Mouse (Mus musculus) hindbrain, embryonic 12.5 days (tissue): Measurements from ENCODE around the gene Recql. TPM values are rescaled to one million over a fixed set of nuclear protein-coding genes. Genes with fewer than 3 reads are reported as not detected.

ENCODE experiments used
- ATAC-seq: fragments of 200-750 bp; cut with Nextera tagmentation; 2 replicates; pipeline ENCODE4 v1.8.0; 2017; ENCODE audit warnings: moderate TSS enrichment; ENCODE audit not compliant: low FRiP score
- H3K27ac ChIP-seq: fragments of 300-500 bp; sonication (generic); 2 replicates; pipeline ENCODE4 v1.5.1; 2016; ENCODE audit warnings: mild to moderate bottlenecking
- H3K27me3 ChIP-seq: fragments of 300-500 bp; sonication (generic); 2 replicates; pipeline ENCODE4 v1.6.1; 2016; ENCODE audit warnings: mild to moderate bottlenecking
- H3K36me3 ChIP-seq: fragments of 300-500 bp; sonication (generic); 2 replicates; pipeline ENCODE4 v1.6.1; 2016; ENCODE audit warnings: mild to moderate bottlenecking
- H3K4me1 ChIP-seq: fragments of 300-500 bp; sonication (generic); 2 replicates; pipeline ENCODE4 v1.6.1; 2016
- H3K4me2 ChIP-seq: fragments of 300-500 bp; sonication (generic); replicated peaks from 2 replicates; pipeline ENCODE4 v1.6.1; 2016; ENCODE audit warnings: mild to moderate bottlenecking
- H3K4me3 ChIP-seq: fragments of 300-500 bp; sonication (generic); 2 replicates; pipeline ENCODE4 v1.5.1; 2016; ENCODE audit warnings: mild to moderate bottlenecking
- H3K9ac ChIP-seq: fragments of 300-500 bp; sonication (generic); 2 replicates; pipeline ENCODE4 v1.6.1; 2016; ENCODE audit warnings: mild to moderate bottlenecking, moderate library complexity
- H3K9me3 ChIP-seq: fragments of 300-500 bp; sonication (generic); replicated peaks from 2 replicates; pipeline ENCODE4 v1.6.1; 2016; ENCODE audit warnings: mild to moderate bottlenecking
- WGBS: fragments of 180-500 bp; shearing (Covaris S2); methylation state at CpG from one replicate; pipeline ENCODE4 v1.1.7; 2016; 5-methylcytosine and 5-hydroxymethylcytosine counted together
- polyA plus RNA-seq: library from polyadenylated mRNA; unstranded; fragments of >200 nt; fragmentation: Nextera tagmentation; extraction: Ambion mirVana; gene quantifications from 2 replicates; pipeline ENCODE4 v1.2.1, GENCODE M21; 2016

Recql gene
- polyA plus RNA-seq, result 32.3 and 40.7 TPM in 2 replicates

DNA sequence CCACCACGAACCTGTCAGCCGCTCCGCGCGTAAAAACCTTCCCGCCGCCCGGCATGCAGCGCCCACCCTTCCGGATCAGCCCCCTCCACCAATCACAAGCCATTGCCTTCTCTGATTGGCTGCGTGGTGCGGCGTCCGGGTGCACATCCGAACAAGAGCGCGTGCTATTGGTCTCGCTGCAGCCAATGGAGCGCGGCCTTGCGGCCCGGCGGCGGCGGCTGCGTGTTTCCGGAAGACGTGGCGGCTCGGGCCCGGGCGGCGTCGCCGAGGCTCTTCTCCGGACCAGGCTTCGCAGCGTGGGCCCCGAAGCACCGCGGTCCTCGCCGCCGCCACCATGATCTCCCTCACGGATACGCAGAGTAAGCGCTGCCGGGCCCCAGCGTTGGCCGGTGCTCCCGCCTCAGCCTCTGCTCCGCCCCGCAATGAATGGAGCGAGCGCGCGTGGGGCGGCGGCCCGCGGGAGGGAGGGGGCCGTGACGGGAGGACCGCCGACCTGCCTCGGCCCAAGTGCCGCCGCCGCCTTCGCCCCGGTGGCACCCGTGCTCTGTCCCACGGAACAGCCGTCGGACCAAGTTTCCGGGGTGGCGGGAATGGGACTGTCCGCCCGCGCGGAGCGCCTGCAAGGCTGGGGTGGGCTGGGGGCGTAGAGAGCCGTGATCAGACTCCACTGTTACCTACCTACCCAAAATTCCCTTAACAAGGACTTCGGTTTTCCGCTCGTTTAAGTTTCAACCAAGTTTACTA, at the start of gene Recql, which contains the start of gene Golt1b:
Recql (minus strand) TSS at position 77 of the 744 bp plus-strand sequence.
Golt1b (plus strand) TSS at position 211 of the 744 bp plus-strand sequence.
- ATAC-seq, result peak; percentile 100
- WGBS, result under 1% methylated on average over 70 of the region's 87 CpGs

DNA sequence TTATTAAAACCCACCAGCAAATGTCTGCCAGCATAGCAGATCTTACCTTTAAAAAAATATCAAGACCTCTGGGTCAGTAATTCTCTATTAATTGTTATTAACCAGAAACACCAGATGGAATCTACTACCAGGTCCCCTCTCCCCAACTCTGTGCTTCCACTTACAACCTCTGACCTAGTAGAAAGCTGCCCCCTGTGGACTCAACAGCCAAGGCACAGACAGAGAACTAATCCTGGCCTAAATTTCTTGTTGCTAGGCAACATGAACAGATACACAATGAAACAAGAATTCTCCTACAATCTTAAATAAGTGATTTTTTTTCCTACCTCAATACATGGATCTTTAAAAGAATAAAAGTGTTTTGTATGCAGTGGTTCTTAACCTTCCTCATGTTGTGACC, 42.2 kb upstream of the Recql start:
- no peak overlapping the region for H3K4me3 ChIP-seq
- H3K4me2 ChIP-seq, result no peak overlapping the region
- ATAC-seq, result no peak
- no peaks in the 10 kb centered on the region for H3K9me3 ChIP-seq
- H3K36me3 ChIP-seq, result no peaks in the 10 kb centered on the region
- H3K27ac ChIP-seq, result no peak overlapping the region
- H3K27me3 ChIP-seq, result no peaks in the 10 kb centered on the region
- H3K9ac ChIP-seq, result no peak overlapping the region
- H3K4me1 ChIP-seq, result no peaks in the 10 kb centered on the region

More for the DNA sequence above, at the start of gene Recql, which contains the start of gene Golt1b:
- Histone ChIP-seq H3K9me3 (no peaks in the 10 kb centered on the region), H3K27ac (no peak within 1 kb of the TSS; the same call in 1 of the 2 replicates), H3K36me3 (no peaks in the 10 kb centered on the region), H3K4me3 (peak within 1 kb of the TSS; percentile 98), H3K9ac (peak within 1 kb of the TSS; percentile 86), H3K4me2 (peak within 1 kb of the TSS; percentile 71), H3K4me1 (peaks cover 14% of the 10 kb centered on the region), H3K27me3 (no peaks in the 10 kb centered on the region)

DNA sequence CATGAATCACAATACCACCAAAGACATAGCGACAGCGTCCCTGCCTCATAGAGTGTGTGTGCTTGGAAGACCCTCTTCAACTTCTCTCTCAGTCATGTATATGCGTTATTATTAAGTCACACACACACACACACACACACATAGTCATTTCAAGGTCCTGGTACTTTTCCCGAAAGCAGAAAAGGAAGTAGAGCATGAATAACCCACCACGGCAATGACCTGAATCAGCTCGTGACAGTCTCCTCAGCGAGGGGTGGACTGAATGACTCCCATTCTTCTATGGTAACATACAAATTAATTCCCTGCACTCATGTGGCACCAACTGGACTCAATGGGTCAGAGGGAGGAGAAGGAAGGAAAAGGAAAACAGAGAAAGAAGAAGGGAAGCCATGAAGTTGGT, 38.1 kb upstream of the Recql start:
- WGBS, result 72% methylated on average over 7 of the region's 7 CpGs
- no peak for ATAC-seq

DNA sequence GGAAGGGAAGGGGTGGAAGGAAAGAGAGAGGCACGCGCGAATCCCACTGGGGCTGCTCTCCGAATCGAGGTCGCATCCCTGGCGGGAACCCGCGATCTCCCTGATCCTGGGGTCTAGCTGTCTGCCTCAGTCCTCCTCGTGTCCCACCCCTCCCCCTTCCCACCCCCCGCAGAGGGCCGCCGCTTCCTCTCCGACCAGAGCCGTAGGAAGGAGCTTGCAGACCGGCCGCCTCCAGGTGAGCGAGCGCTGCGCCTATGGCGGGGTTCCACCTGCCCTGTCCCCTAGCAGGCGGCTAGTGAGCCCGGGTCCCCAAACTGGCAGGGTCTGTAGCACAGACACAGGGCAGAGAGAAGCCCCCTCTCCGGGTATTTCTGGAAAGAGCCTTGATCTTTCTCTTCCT, 27.7 kb upstream of the Recql start:
- WGBS, result 2% methylated on average over 23 of the region's 24 CpGs
- Histone ChIP-seq H3K27ac (no peak overlapping the region), H3K9me3 (no peaks in the 10 kb centered on the region), H3K27me3 (peaks cover 41% of the 10 kb centered on the region), H3K4me3 (peak overlapping the region; percentile 30), H3K4me1 (peaks cover 11% of the 10 kb centered on the region; the same call in 1 of the 2 replicates), H3K4me2 (peak overlapping the region; percentile 58), H3K36me3 (no peaks in the 10 kb centered on the region; the same call in 1 of the 2 replicates), H3K9ac (peak overlapping the region; percentile 47)
- ATAC-seq, result peak; percentile 50

More for the DNA sequence above, 38.1 kb upstream of the Recql start:
- no peaks in the 10 kb centered on the region for H3K27me3 ChIP-seq
- H3K4me1 ChIP-seq, result no peaks in the 10 kb centered on the region
- H3K36me3 ChIP-seq, result no peaks in the 10 kb centered on the region
- H3K4me2 ChIP-seq, result no peak overlapping the region
- H3K9me3 ChIP-seq, result no peaks in the 10 kb centered on the region
- no peak overlapping the region for H3K9ac ChIP-seq
- H3K4me3 ChIP-seq, result no peak overlapping the region
- no peak overlapping the region for H3K27ac ChIP-seq

DNA sequence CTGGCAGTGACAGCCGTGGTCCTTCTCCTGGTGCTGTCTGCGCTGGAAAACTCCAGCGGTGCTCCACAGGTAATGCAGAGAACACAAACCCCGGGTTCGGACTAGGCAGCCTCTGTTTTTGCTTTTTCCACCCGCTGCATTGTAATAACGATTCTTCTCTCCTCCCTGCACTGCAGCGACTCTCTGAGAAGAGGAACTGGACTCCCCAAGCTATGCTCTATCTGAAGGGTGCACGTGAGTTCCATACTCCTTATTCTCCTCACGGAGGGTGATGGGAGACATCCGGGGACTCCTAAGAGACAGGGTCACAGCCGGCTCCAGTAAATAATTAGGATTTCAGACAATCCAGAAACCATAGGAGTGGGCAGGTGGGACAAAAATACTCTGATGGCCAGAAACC, 27.0 kb upstream of the Recql start:
- WGBS, result 9% methylated on average over 12 of the region's 12 CpGs
- no peak overlapping the region for H3K4me3 ChIP-seq
- no peaks in the 10 kb centered on the region; the same call in 1 of the 2 replicates for H3K36me3 ChIP-seq
- no peak for ATAC-seq
- H3K27ac ChIP-seq, result no peak overlapping the region
- H3K9me3 ChIP-seq, result no peaks in the 10 kb centered on the region
- no peak overlapping the region for H3K9ac ChIP-seq
- peak overlapping the region; percentile 58 for H3K4me2 ChIP-seq
- peaks cover 11% of the 10 kb centered on the region; the same call in 1 of the 2 replicates for H3K4me1 ChIP-seq
- H3K27me3 ChIP-seq, result peaks cover 41% of the 10 kb centered on the region

DNA sequence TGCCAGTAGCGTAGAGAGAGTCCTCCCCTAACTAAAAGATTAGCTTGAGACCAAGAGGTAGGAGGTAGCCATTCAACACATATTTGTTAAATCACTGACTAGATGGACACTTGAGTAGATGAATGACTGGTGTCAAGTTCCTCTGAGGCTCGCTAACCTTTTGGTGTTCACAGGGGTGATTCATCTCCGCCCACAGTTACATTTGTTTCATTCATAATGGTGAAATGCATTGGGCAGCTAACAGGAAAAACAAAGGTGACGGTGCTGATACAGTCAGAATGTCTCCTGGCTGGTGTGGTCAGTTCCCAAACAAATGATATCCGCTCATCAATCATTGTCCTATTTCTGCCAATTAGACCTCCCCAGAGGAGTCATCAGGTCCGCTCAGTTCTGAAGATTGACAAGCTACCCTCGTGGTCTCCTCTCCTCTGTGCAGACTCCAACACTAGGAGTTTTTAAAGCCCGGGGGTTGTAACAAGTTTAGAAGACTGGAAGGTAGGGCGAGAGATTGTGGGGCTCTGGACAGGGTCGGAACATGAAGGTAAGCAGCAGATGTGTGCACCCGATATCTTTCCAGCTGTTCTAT, 26.1 kb upstream of the Recql start, which contains the start of gene Spx:
Spx (plus strand) TSS at position 536 of the 586 bp plus-strand sequence.
- WGBS, result 62% methylated on average over 11 of the region's 11 CpGs
- peak within 1 kb of the TSS; percentile 58 for H3K4me2 ChIP-seq
- ATAC-seq, result no peak
- H3K9ac ChIP-seq, result no peak within 1 kb of the TSS
- H3K27ac ChIP-seq, result no peak within 1 kb of the TSS
- no peaks in the 10 kb centered on the region for H3K9me3 ChIP-seq
- H3K4me3 ChIP-seq, result no peak within 1 kb of the TSS
- peaks cover 41% of the 10 kb centered on the region for H3K27me3 ChIP-seq
- H3K4me1 ChIP-seq, result peaks cover 11% of the 10 kb centered on the region; the same call in 1 of the 2 replicates
- no peaks in the 10 kb centered on the region for H3K36me3 ChIP-seq

DNA sequence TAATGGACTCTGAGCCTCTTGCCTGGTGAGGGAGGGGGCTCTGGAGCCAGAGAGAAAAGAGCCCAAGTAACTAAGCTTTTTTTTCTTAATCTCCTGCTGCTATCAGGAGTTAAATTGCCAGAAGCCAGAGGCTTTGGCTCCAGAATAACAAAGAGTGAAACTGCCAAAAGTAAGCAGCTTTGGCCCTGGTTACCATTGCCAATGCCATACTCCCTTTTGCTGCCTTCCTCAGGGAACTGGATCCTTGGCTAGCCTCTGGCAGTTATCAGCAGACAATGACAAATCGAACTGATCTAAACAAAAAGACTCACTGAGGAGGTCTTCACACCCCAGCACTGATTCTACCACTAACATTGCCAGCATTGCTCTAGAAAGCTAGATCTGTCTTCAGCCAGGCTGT, 24.3 kb upstream of the Recql start:
- 38% methylated on average over 1 of the region's 1 CpGs for WGBS
- no peaks in the 10 kb centered on the region for H3K9me3 ChIP-seq
- no peaks in the 10 kb centered on the region for H3K36me3 ChIP-seq
- peaks cover 11% of the 10 kb centered on the region; the same call in 1 of the 2 replicates for H3K4me1 ChIP-seq
- no peak overlapping the region for H3K9ac ChIP-seq
- no peak overlapping the region for H3K27ac ChIP-seq
- peaks cover 38% of the 10 kb centered on the region for H3K27me3 ChIP-seq
- H3K4me2 ChIP-seq, result no peak overlapping the region
- ATAC-seq, result no peak
- H3K4me3 ChIP-seq, result no peak overlapping the region

DNA sequence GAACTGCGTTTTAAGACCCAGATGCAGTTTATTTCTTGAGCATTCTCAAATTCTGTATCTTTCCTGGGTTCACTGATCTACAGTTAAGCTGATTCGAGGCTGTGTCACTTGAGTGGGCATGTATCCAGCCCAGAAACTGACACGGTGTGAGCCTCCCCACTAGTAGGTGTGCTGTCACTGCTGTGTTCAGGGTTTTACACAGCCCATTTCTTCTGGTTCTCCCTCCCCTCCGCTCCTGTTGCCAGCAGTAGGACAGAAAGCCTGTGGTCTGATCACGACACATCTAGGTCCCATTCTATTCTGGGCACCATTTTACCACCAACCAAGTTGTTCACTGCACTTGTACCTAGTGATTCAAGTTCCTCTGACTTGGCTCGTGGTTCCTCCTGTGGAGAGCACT, 8.9 kb upstream of the Recql start:
- Histone ChIP-seq H3K9me3 (no peaks in the 10 kb centered on the region), H3K4me3 (no peak overlapping the region)

DNA sequence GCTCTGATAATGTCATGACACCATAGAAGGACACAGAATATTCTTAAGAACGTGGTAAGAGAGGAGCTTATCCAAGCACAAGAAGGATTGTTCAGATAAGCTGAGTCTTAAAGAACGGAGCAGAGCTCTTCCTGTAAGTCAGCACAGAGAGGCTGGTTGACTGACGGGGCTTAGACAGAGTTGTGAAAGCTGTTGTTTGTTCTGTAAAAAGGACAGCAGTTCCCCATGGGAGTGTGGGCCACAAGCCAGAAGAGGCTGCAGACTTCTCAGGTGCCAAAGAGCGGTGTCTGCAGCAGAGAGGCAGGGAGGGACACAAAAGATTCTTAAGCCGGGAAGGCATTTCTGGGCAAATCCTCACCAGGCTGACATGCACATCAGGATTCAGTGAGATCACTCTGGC, 7.8 kb upstream of the Recql start:
- Histone ChIP-seq H3K27ac (no peak overlapping the region), H3K4me3 (no peak overlapping the region), H3K9ac (no peak overlapping the region), H3K36me3 (peaks cover 28% of the 10 kb centered on the region), H3K4me2 (no peak overlapping the region), H3K4me1 (no peaks in the 10 kb centered on the region), H3K9me3 (no peaks in the 10 kb centered on the region), H3K27me3 (no peaks in the 10 kb centered on the region)
- 89% methylated on average over 5 of the region's 5 CpGs for WGBS
- ATAC-seq, result no peak

More for the DNA sequence above, 8.9 kb upstream of the Recql start:
- H3K27me3 ChIP-seq, result no peaks in the 10 kb centered on the region
- no peak overlapping the region for H3K9ac ChIP-seq
- no peak overlapping the region for H3K27ac ChIP-seq
- peaks cover 37% of the 10 kb centered on the region for H3K36me3 ChIP-seq
- 97% methylated on average over 6 of the region's 6 CpGs for WGBS
- H3K4me1 ChIP-seq, result no peaks in the 10 kb centered on the region
- no peak overlapping the region for H3K4me2 ChIP-seq
- ATAC-seq, result no peak

DNA sequence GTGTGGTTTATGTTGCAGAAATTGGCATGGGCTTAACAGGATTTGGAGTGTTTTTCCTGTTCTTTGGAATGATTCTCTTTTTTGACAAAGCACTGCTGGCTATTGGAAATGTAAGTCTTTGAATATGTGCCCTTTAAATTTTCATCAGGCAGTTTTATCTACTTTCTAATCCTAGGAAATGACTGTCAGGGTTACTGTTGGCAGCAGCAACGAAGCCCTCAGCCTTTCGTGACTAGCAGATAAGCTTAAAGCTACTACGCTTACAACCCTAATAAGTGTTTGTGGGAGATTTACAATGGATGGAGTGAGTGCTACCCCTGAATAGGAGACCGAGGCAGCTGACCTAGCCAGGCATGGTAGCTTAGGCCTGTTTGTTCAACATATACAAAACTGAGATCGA, 5.4 kb upstream of the Recql start:
- 96% methylated on average over 5 of the region's 5 CpGs for WGBS
- Histone ChIP-seq H3K9me3 (no peaks in the 10 kb centered on the region), H3K4me3 (no peak overlapping the region), H3K4me2 (no peak overlapping the region), H3K4me1 (peaks cover 8% of the 10 kb centered on the region), H3K27me3 (no peaks in the 10 kb centered on the region), H3K27ac (no peak overlapping the region), H3K9ac (no peak overlapping the region), H3K36me3 (peaks cover 28% of the 10 kb centered on the region)
- no peak for ATAC-seq

DNA sequence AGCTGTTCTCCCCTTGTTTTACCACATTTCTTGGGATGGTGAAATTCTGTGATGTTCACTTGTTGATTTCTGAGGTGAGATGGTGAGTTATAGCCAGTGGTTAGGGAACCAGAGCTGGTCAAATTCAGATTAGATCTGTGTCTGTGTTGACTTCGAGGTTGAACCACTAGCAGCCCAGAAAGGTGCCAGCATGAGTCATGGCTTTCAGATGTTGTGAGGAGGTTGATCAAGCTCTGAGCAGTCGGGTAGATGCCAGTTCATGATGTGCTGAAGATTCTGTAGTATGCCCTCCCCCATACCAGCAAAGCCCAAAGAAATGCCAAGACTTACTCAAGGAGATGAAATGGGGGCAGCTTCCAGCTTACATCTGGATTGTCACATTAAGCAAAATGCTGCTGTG, 2.2 kb upstream of the Recql start:
- H3K27me3 ChIP-seq, result no peaks in the 10 kb centered on the region
- WGBS, result 82% methylated on average over 2 of the region's 2 CpGs
- H3K9ac ChIP-seq, result no peak overlapping the region
- no peaks in the 10 kb centered on the region for H3K9me3 ChIP-seq
- H3K4me1 ChIP-seq, result peaks cover 14% of the 10 kb centered on the region
- ATAC-seq, result no peak
- no peak overlapping the region for H3K4me2 ChIP-seq
- H3K36me3 ChIP-seq, result 0 out of 2 replicates have a peak, but pooled peaks cover 7% of the 10 kb centered on the region
- H3K27ac ChIP-seq, result no peak overlapping the region
- no peak overlapping the region for H3K4me3 ChIP-seq

DNA sequence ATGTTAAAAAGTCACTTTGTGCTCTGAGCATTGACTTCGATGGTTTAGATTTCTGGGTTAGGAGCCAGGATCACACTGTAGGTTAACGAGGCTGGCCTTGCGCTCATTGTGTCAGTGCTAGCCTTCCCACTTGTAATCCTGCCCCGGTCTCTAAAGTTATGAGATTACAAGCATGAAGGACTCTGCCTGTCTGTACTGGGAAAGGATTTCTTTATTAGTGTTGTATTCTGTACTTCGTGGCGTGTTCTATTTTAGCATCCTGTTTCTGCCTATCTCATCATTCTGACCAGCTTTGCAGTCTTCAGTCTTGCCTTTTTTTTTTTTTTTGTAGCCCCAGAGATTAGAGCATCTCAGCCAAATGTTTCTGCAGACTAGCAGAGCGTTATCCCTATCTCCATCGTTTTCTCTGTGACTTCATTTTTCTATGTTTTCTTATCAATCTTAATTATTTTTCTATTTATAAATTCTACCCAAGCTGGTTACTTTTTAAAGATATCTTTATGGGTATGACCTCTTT, 926 bp upstream of the Recql start:
- Histone ChIP-seq H3K4me3 (peak overlapping the region; percentile 98), H3K27me3 (no peaks in the 10 kb centered on the region), H3K27ac (no peak overlapping the region), H3K9me3 (no peaks in the 10 kb centered on the region), H3K4me1 (peaks cover 14% of the 10 kb centered on the region), H3K9ac (peak overlapping the region; percentile 86), H3K36me3 (no peaks in the 10 kb centered on the region), H3K4me2 (peak overlapping the region; percentile 71)
- WGBS, result 23% methylated on average over 8 of the region's 8 CpGs
- ATAC-seq, result no peak
